14 mouse cellular contexts compared by ENCODE assay signal in genomic region chr6:118749285-118749684, GRCm38 (mm10).
"Had no signal": no experiment of that assay in that cellular context is flagged by ENCODE, and none has a peak within 500 bp of the region (broad histone marks: within the 10 kb centered on the region; RNA-seq: fewer than 3 reads in every experiment).

No protein-coding gene starts in this region.

- H3K4me2 ChIP-seq: limb, embryonic 12.5 days; lung, embryonic 15.5 days; neural tube, embryonic 15.5 days had no signal

- H3K4me3 ChIP-seq: limb, embryonic 12.5 days; lung, embryonic 15.5 days; myocyte; neural tube, embryonic 15.5 days had no signal

- H3K9ac ChIP-seq: limb, embryonic 12.5 days; lung, embryonic 15.5 days; neural tube, embryonic 15.5 days had no signal

- H3K9me3 ChIP-seq: limb, embryonic 12.5 days; lung, embryonic 15.5 days; neural tube, embryonic 15.5 days had no signal

- ATAC-seq: intestine, embryonic 16.5 days had no signal

- H3K27ac ChIP-seq: kidney, postnatal 0 days; limb, embryonic 12.5 days; lung, embryonic 15.5 days; macrophage; neural tube, embryonic 15.5 days had no signal

- H3K4me1 ChIP-seq: limb, embryonic 12.5 days; lung, embryonic 15.5 days had no signal

- DNase-seq: kidney, adult 9 months; kidney, postnatal 36 days; layer of hippocampus, adult 9-11 months; lung, postnatal 14 days; midbrain, embryonic 14.5 days; thymus, adult 18-20 months; thymus, postnatal 25 days had no signal

- H3K27me3 ChIP-seq: limb, embryonic 12.5 days; lung, embryonic 15.5 days; neural tube, embryonic 15.5 days had no signal

- H3K36me3 ChIP-seq: lung, embryonic 15.5 days had no signal
